In the genomic region with DNA sequence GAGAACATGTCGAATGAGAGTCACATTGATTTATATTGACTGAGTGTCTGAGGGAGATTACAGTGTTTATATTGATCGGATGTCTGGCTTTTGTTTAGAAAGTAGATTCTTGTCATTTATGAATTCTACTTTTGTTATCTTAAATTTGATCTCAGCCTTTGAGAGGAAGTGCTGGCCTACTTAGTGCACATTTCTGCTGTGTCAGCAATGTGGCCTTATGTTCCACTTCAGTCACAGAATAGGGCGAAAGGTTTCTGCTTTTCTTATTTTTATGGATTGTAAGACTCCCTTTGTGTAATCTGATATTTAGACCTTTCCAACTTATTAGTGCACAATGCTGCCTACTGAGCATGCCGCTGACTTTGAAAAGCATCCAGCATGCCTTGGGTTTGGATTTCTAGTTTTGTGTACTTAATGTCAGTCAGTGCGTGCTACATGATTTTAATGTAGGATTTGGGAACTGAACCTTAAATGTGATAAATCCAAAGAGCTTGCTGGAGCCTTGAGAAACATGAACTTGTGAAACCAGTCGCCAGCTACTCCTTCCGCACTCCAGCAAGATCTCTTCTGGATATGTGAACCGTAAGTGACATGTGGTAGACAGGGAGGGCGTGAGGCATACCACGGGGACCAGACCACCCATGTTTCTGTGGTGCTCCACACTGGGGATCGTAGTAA, we compare ENCODE assay signal across 16 mouse cellular contexts. TPM values are rescaled to one million over a fixed set of nuclear protein-coding genes. Genes with fewer than 3 reads are reported as not detected.
A peak's percentile ranks its signal among the peaks of the same experiment; 100 is the strongest.
DNase-seq lines count a peak whose midpoint lies in the region; ATAC-seq and TF ChIP-seq lines count a peak whose summit lies in the region.
"Had no signal": no experiment of that assay in that cellular context is flagged by ENCODE, and none has a peak within 500 bp of the region (broad histone marks: within the 10 kb centered on the region; RNA-seq: fewer than 3 reads in every experiment).

No protein-coding gene starts in this region.

- H3K27ac ChIP-seq in kidney, embryonic 16.5 days (ENCODE audit: low read length): 0 out of 2 replicates have a peak overlapping the region, but pooled peaks have one; percentile 7
- 0 out of 2 replicates have a peak overlapping the region, but pooled peaks have one; percentile 4 for H3K27ac ChIP-seq in neural tube, embryonic 13.5 days (replicated peaks)
- no peak overlapping the region for H3K27ac ChIP-seq in neural tube, embryonic 15.5 days (replicated peaks)
- H3K27ac ChIP-seq in embryonic fibroblast, embryonic 13.5 days (ENCODE audit: insufficient read depth, low read length): peak overlapping the region; percentile 23; the same call in 1 of the 2 replicates
- no peak overlapping the region for H3K27ac ChIP-seq in forebrain, embryonic 13.5 days
- H3K27ac ChIP-seq: embryonic facial prominence, embryonic 12.5 days; heart, embryonic 13.5 days; hindbrain, embryonic 15.5 days; stomach, postnatal 0 days had no signal

- H3K4me2 ChIP-seq in kidney, embryonic 16.5 days (replicated peaks; ENCODE audit: low read depth, low read length): no peak overlapping the region
- no peak overlapping the region for H3K4me2 ChIP-seq in neural tube, embryonic 13.5 days
- no peak overlapping the region for H3K4me2 ChIP-seq in neural tube, embryonic 15.5 days
- H3K4me2 ChIP-seq in forebrain, embryonic 13.5 days: no peak overlapping the region
- H3K4me2 ChIP-seq: embryonic facial prominence, embryonic 12.5 days; heart, embryonic 13.5 days; hindbrain, embryonic 15.5 days; liver, embryonic 11.5 days had no signal

- 33% methylated on average over 11 of the region's 11 CpGs for WGBS in kidney, embryonic 16.5 days
- WGBS in neural tube, embryonic 13.5 days: 82% methylated on average over 11 of the region's 11 CpGs
- 86% methylated on average over 11 of the region's 11 CpGs for WGBS in neural tube, embryonic 15.5 days
- WGBS in forebrain, embryonic 13.5 days: 81% methylated on average over 11 of the region's 11 CpGs

- no peak overlapping the region for H3K9ac ChIP-seq in kidney, embryonic 16.5 days (replicated peaks; ENCODE audit: low read length)
- H3K9ac ChIP-seq in neural tube, embryonic 13.5 days: no peak overlapping the region
- H3K9ac ChIP-seq in neural tube, embryonic 15.5 days (replicated peaks): no peak overlapping the region
- no peak overlapping the region for H3K9ac ChIP-seq in forebrain, embryonic 13.5 days
- H3K9ac ChIP-seq: embryonic facial prominence, embryonic 12.5 days; heart, embryonic 13.5 days; hindbrain, embryonic 15.5 days had no signal

- no peak for DNase-seq in kidney, adult 18-20 months
- DNase-seq in embryo, embryonic 9.5 days (ENCODE audit: extremely low spot score): no peak
- DNase-seq: cerebellum, adult 18-20 months; lung, adult 18-20 months; right cerebral cortex, adult 18-20 months had no signal

- peaks cover 6% of the 10 kb centered on the region for H3K9me3 ChIP-seq in kidney, embryonic 16.5 days (ENCODE audit: low read length)
- H3K9me3 ChIP-seq in neural tube, embryonic 13.5 days: no peaks in the 10 kb centered on the region
- 0 out of 2 replicates have a peak, but pooled peaks cover 3% of the 10 kb centered on the region for H3K9me3 ChIP-seq in neural tube, embryonic 15.5 days (replicated peaks)
- peaks cover 6% of the 10 kb centered on the region; the same call in 1 of the 2 replicates for H3K9me3 ChIP-seq in forebrain, embryonic 13.5 days (replicated peaks)
- H3K9me3 ChIP-seq: hindbrain, embryonic 15.5 days had no signal

- no peak for TF ChIP-seq POLR2A in embryonic fibroblast, embryonic 13.5 days (IDR thresholded peaks at IDR 0.05; ENCODE audit: low read depth, low read length)

- H3K4me3 ChIP-seq in kidney, embryonic 16.5 days (ENCODE audit: low read length): no peak overlapping the region
- no peak overlapping the region for H3K4me3 ChIP-seq in neural tube, embryonic 13.5 days
- H3K4me3 ChIP-seq in neural tube, embryonic 15.5 days (replicated peaks): no peak overlapping the region
- no peak overlapping the region for H3K4me3 ChIP-seq in embryonic fibroblast, embryonic 13.5 days (ENCODE audit: insufficient read depth, low read length)
- no peak overlapping the region for H3K4me3 ChIP-seq in forebrain, embryonic 13.5 days
- H3K4me3 ChIP-seq: embryonic facial prominence, embryonic 12.5 days; heart, embryonic 13.5 days; hindbrain, embryonic 15.5 days had no signal

- peak; percentile 56 for ATAC-seq in kidney, embryonic 16.5 days (ENCODE audit: low FRiP score, low TSS enrichment)
- ATAC-seq in neural tube, embryonic 13.5 days (ENCODE audit: low read depth): no peak
- ATAC-seq in neural tube, embryonic 15.5 days (ENCODE audit: low FRiP score): no peak
- no peak for ATAC-seq in forebrain, embryonic 13.5 days
- ATAC-seq: intestine, postnatal 0 days had no signal

- peaks cover 8% of the 10 kb centered on the region; the same call in 1 of the 2 replicates for H3K36me3 ChIP-seq in kidney, embryonic 16.5 days (ENCODE audit: insufficient read depth, low read length)
- H3K36me3 ChIP-seq in neural tube, embryonic 13.5 days: peaks cover 28% of the 10 kb centered on the region
- H3K36me3 ChIP-seq in neural tube, embryonic 15.5 days: peaks cover 17% of the 10 kb centered on the region
- H3K36me3 ChIP-seq in forebrain, embryonic 13.5 days (ENCODE audit: poor library complexity, severe bottlenecking): peaks cover 28% of the 10 kb centered on the region

- no peak for TF ChIP-seq CTCF in embryonic fibroblast, embryonic 13.5 days (IDR thresholded peaks at IDR 0.05; ENCODE audit: borderline replicate concordance, insufficient read depth, low read length)

- 0 out of 2 replicates have a peak, but pooled peaks cover 6% of the 10 kb centered on the region for H3K4me1 ChIP-seq in kidney, embryonic 16.5 days (ENCODE audit: insufficient read depth, low read length)
- peaks cover 10% of the 10 kb centered on the region for H3K4me1 ChIP-seq in neural tube, embryonic 13.5 days (replicated peaks)
- H3K4me1 ChIP-seq in neural tube, embryonic 15.5 days: no peaks in the 10 kb centered on the region
- H3K4me1 ChIP-seq in embryonic fibroblast, embryonic 13.5 days (ENCODE audit: control insufficient read depth, insufficient read depth, low read length): peaks cover 2% of the 10 kb centered on the region; the same call in 1 of the 2 replicates
- no peaks in the 10 kb centered on the region for H3K4me1 ChIP-seq in forebrain, embryonic 13.5 days
- H3K4me1 ChIP-seq: embryonic facial prominence, embryonic 12.5 days; heart, embryonic 13.5 days; hindbrain, embryonic 15.5 days had no signal

- no peaks in the 10 kb centered on the region for H3K27me3 ChIP-seq in kidney, embryonic 16.5 days (ENCODE audit: insufficient read depth, low read length)
- H3K27me3 ChIP-seq in neural tube, embryonic 13.5 days: no peaks in the 10 kb centered on the region
- H3K27me3 ChIP-seq in neural tube, embryonic 15.5 days (replicated peaks): no peaks in the 10 kb centered on the region
- no peaks in the 10 kb centered on the region for H3K27me3 ChIP-seq in forebrain, embryonic 13.5 days
- H3K27me3 ChIP-seq: embryonic facial prominence, embryonic 12.5 days; heart, embryonic 13.5 days; hindbrain, embryonic 15.5 days had no signal

RNA-seq across cellular contexts. Expression of a gene that starts 34.3 kb away (rescaled TPM):
- 20.1 and 20.9 TPM in 2 replicates for polyA plus RNA-seq in kidney, embryonic 16.5 days (2015; fragmentation: Nextera tagmentation; extraction: Ambion mirVana)
- polyA plus RNA-seq in neural tube, embryonic 13.5 days (2015; fragmentation: Nextera tagmentation; extraction: Ambion mirVana): 22.5 and 25.4 TPM in 2 replicates
- polyA plus RNA-seq in neural tube, embryonic 15.5 days (2015; fragmentation: Nextera tagmentation; extraction: Ambion mirVana): 19.8 and 20.5 TPM in 2 replicates
- 14.0 and 14.3 TPM in 2 replicates for polyA plus RNA-seq in embryonic fibroblast, embryonic 13.5 days (2011; ENCODE audit: insufficient read length, low read depth, missing spikeins)
- polyA plus RNA-seq in forebrain, embryonic 13.5 days (2015; fragmentation: Nextera tagmentation; extraction: Ambion mirVana): 28.8 and 29.7 TPM in 2 replicates

RNA-seq across cellular contexts. Expression of a gene that starts 34.9 kb away (rescaled TPM):
- polyA plus RNA-seq in kidney, embryonic 16.5 days (2015; fragmentation: Nextera tagmentation; extraction: Ambion mirVana): 14.6 and 17.5 TPM in 2 replicates
- 97.8 and 101 TPM in 2 replicates for polyA plus RNA-seq in neural tube, embryonic 13.5 days (2015; fragmentation: Nextera tagmentation; extraction: Ambion mirVana)
- polyA plus RNA-seq in neural tube, embryonic 15.5 days (2015; fragmentation: Nextera tagmentation; extraction: Ambion mirVana): 80.4 and 91.0 TPM in 2 replicates
- 117 and 137 TPM in 2 replicates for polyA plus RNA-seq in embryonic fibroblast, embryonic 13.5 days (2011; ENCODE audit: insufficient read length, low read depth, missing spikeins)
- polyA plus RNA-seq in forebrain, embryonic 13.5 days (2015; fragmentation: Nextera tagmentation; extraction: Ambion mirVana): 100 and 114 TPM in 2 replicates

Comparison
In these comparisons a context has a peak if more than half of its experiments do, and no peak if none do; other contexts are left out.
1. H3K27ac ChIP-seq: peak in kidney, embryonic 16.5 days (single experiment), neural tube, embryonic 13.5 days (single experiment) and embryonic fibroblast, embryonic 13.5 days (single experiment); none in neural tube, embryonic 15.5 days (single experiment) and forebrain, embryonic 13.5 days (single experiment).